Mouse (Mus musculus): ENCODE measurements around the gene Cope. TPM values are rescaled to one million over a fixed set of nuclear protein-coding genes. Genes with fewer than 3 reads are reported as not detected.
A peak's percentile ranks its signal among the peaks of the same experiment; 100 is the strongest.

Cope gene
- total RNA-seq, 2 experiments from 2014 or later, result 123 to 134 TPM

- DNase-seq, result no peak
- intact Hi-C loops (cut with DNase I; ENCODE audit: low total_unique reads), result no loop called here
These were observed 8.3 kb upstream of the Cope start for GRCm38 (mm10) chr8:70293988-70294405.

DNA sequence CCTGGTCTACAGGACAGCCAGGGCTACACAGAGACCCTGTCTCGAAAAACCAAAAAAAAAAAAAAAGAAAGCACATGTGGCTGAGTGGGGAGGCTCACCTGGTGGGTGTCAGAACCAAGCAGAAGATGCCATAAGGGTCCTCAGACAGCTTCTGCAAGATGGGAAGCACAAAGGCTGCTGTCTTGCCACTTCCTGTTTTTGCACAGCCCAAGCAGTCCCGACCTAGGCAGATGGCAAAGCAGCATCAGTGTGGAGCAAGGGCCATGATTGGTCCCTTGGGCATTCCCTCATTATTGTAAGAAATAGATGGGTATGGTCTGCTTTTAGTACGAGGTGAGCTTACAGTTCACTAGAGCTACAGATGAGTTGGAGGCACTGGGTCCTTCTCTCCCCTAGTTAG is 1.4 kb upstream of the Cope start:
- intact Hi-C loops (cut with DNase I; ENCODE audit: low total_unique reads), result no loop called here
- no peak for DNase-seq

- no peak for DNase-seq
- intact Hi-C loops (cut with DNase I; ENCODE audit: low total_unique reads), result no loop called here
These were observed 583 bp downstream of the Cope start for GRCm38 (mm10) chr8:70302901-70303300.

GRCm38 (mm10) chr8:70309311-70309710 is 7.0 kb downstream of the Cope start:
- intact Hi-C loops (cut with DNase I; ENCODE audit: low total_unique reads), result no loop called here
- peak; percentile 34 for DNase-seq

- peak; percentile 82 for DNase-seq
- intact Hi-C loops (cut with DNase I; ENCODE audit: low total_unique reads), result no loop called here
These were observed 11.1 kb downstream of the Cope start for GRCm38 (mm10) chr8:70313399-70313798.

DNA sequence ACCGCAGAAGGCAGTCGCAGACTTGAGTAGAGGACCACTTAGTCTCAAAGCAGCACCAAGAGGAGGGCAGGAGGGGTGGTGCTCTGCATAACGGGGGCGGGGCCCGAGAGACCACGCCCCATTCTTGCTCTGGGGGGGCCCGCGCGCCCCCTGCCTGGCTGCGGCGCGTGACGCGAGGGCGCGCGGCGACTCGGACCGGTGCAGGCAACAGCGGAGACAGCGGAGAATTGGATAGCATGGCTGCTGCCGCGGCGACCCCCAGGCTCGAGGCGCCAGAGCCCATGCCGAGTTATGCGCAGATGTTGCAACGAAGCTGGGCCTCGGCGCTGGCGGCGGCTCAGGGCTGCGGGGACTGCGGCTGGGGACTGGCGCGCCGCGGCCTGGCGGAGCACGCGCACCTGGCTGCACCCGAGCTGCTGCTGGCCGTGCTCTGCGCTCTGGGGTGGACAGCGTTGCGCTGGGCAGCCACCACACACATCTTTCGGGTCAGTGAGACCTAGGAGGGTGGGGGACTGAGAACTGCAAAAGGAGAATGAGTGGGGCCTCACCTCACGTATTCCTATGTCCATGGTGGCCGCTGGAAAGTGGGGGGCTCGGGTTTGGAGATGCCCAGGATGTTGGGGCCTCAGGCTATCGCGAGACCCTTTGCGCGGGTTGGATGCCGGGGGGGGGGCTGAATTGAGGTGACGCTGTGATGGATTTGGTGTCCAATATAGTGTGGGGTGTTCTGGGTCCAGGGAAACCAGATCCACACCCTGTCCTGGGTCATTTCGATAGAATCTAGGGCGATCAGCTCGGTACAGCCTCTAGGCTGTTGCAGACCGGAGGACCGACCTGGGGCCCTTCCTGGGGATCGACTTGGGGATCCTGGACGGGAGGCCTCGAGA is 13.5 kb downstream of the Cope start, which contains the start of gene Cers1:
TSS of gene Cers1 (plus strand) at position 152 of the 887 bp plus-strand sequence.
- peak; percentile 70 for DNase-seq
- intact Hi-C loops (cut with DNase I; ENCODE audit: low total_unique reads), result no loop called here

- peak; percentile 66 for DNase-seq
- intact Hi-C loops (cut with DNase I; ENCODE audit: low total_unique reads), result no loop called here
These were observed 14.5 kb downstream of the Cope start for GRCm38 (mm10) chr8:70316511-70317504.

- intact Hi-C loops (cut with DNase I; ENCODE audit: low total_unique reads), result no loop called here
- peak; percentile 30 for DNase-seq
These were observed 15.6 kb downstream of the Cope start for GRCm38 (mm10) chr8:70317872-70318271.

DNA sequence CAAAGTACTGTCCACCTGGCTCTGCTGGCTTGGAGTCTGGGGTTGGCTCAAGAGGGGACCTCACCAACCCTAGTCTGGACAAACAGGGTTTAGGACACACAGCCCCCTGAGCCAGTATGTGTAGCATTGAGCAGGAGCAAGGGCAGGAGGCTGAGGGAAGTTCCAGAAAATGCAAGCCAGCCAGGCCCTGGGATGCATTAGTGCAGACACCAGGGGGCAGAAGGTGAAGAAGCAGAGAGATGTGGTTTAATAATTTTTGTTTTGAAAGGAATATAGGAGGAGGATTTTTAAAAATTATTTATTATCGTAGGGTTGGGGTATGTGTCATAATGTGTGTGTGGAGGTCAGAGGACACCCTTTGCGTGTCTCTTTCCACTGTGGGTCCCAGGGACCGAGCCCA is 21.4 kb downstream of the Cope start:
- DNase-seq, result no peak
- intact Hi-C loops (cut with DNase I; ENCODE audit: low total_unique reads), result no loop called here

GRCm38 (mm10) chr8:70327512-70327911 is 25.2 kb downstream of the Cope start:
- intact Hi-C loops (cut with DNase I; ENCODE audit: low total_unique reads), result no loop called here
- no peak for DNase-seq

DNA sequence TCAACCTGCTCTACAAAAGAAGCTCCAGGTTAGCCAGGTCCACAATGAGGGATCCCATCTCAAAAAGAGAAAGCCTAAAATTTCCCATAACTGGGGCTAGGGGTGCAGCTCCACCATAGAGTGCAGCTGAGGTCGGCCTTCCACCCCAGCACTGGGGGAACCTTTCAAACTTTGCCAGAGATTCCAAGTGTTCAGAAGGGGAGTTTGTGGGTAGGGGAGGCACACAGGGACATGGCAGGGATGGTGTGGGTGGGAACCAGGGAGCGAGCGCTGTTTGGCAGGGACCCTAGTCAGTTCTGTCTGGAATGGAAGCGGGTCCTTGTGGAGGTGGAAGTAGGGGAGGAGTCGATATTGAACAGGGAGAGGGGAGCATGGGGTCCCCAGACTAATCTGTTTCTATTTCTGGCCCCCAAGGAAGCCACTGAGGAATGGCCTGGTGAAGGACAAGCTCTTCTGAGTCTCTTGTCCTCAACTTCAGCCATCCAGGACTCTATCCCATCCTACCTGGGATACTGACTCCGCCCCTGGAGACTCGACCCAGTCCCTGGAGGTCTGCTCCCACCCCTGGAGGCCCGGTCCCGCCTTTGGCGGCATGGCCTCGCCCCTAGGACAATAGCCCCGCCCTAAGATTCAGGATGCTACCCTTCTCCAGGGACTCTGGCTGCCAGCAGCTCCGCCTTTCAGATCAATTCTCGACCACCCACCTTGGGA is 27.0 kb downstream of the Cope start, which contains the start of gene Gdf1:
TSS of gene Gdf1 (plus strand) at position 694 of the 711 bp plus-strand sequence.
- intact Hi-C loops (cut with DNase I; ENCODE audit: low total_unique reads), result no loop called here

GRCm38 (mm10) chr8:70329835-70330740 is 27.8 kb downstream of the Cope start:
- DNase-seq, result no peak
- intact Hi-C loops (cut with DNase I; ENCODE audit: low total_unique reads), result loop anchor here (5.0 kb wide), 1 partner anchor 172 kb away; no protein-coding TSS in a partner anchor

More for the DNA sequence above, 27.0 kb downstream of the Cope start, which contains the start of gene Gdf1:
- DNase-seq, result no peak

GRCm38 (mm10) chr8:70330741-70331364 is 28.5 kb downstream of the Cope start:
- DNase-seq, result no peak
- intact Hi-C loops (cut with DNase I; ENCODE audit: low total_unique reads), result loop anchor here (5.0 kb wide), 1 partner anchor 171 kb away; no protein-coding TSS in a partner anchor

DNA sequence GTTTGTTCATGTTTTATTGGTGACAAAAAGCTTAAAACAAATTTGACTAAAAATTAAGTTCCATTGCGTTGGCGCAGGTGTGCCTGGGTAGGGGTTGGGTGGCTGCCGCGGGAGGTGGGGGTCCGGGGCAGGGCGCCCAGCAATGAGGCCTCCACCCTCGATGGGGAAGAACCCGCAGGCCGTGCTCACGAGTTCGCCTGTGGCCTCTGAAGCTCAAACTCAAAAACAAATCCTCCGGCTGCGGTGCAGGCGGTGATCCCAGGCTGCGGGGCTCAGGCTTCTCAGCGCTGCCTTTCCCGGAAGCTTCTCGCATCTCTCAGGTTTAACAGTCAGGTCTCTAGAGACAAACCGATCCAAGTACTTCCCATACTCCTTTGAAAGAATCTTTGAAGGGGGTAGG is 29.2 kb downstream of the Cope start:
- intact Hi-C loops (cut with DNase I; ENCODE audit: low total_unique reads), result loop anchor here (5.0 kb wide), 1 partner anchor 171 kb away; no protein-coding TSS in a partner anchor
- no peak for DNase-seq

- intact Hi-C loops (cut with DNase I; ENCODE audit: low total_unique reads), result loop anchor here (5.0 kb wide), 1 partner anchor 170 kb away; no protein-coding TSS in a partner anchor
- peak; percentile 78 for DNase-seq
These were observed 30.0 kb downstream of the Cope start for GRCm38 (mm10) chr8:70332070-70332877.

- DNase-seq, result no peak
- intact Hi-C loops (cut with DNase I; ENCODE audit: low total_unique reads), result loop anchor here (5.0 kb wide), 1 partner anchor 169 kb away; no protein-coding TSS in a partner anchor
These were observed 30.5 kb downstream of the Cope start for GRCm38 (mm10) chr8:70332878-70333202.

GRCm38 (mm10) chr8:70338931-70339330 is 36.6 kb downstream of the Cope start:
- no peak for DNase-seq
- intact Hi-C loops (cut with DNase I; ENCODE audit: low total_unique reads), result no loop called here
